Mouse (Mus musculus): ENCODE results near the gene Galnt5. TPM values are rescaled to one million over a fixed set of nuclear protein-coding genes. Genes with fewer than 3 reads are reported as not detected.
A peak's percentile ranks its signal among the peaks of the same experiment; 100 is the strongest.

Galnt5 gene
- polyA plus RNA-seq, 1 experiment from 2014 or later, result 0.06 TPM

- Histone ChIP-seq H3K4me3 (ENCODE audit: low read depth, low read length) (no peak overlapping the region), H3K9ac (ENCODE audit: low read length) (no peak overlapping the region), H3K4me2 (ENCODE audit: low read length) (no peak overlapping the region), H3K27me3 (replicated peaks; ENCODE audit: control insufficient read depth, insufficient read depth, low read length) (no peaks in the 10 kb centered on the region), H3K27ac (ENCODE audit: low read depth, low read length) (no peak overlapping the region), H3K9me3 (replicated peaks; ENCODE audit: control insufficient read depth, low read length) (no peaks in the 10 kb centered on the region), H3K36me3 (ENCODE audit: control insufficient read depth, insufficient read depth, low read length) (no peaks in the 10 kb centered on the region), H3K4me1 (ENCODE audit: control insufficient read depth, insufficient read depth, low read length) (no peaks in the 10 kb centered on the region)
- WGBS, result 16% methylated on average over 7 of the region's 7 CpGs
- ATAC-seq, result peak; percentile 83
- peak; percentile 94 for DNase-seq (ENCODE audit: low spot score)
Observed at GRCm38 (mm10) chr2:58029404-58029803, 31.7 kb downstream of the Galnt5 start.

GRCm38 (mm10) chr2:58031431-58031830 is 33.7 kb downstream of the Galnt5 start:
- Histone ChIP-seq H3K9ac (ENCODE audit: low read length) (no peak overlapping the region), H3K4me3 (ENCODE audit: low read depth, low read length) (no peak overlapping the region), H3K27ac (ENCODE audit: low read depth, low read length) (no peak overlapping the region), H3K4me2 (ENCODE audit: low read length) (no peak overlapping the region), H3K9me3 (replicated peaks; ENCODE audit: control insufficient read depth, low read length) (no peaks in the 10 kb centered on the region), H3K36me3 (ENCODE audit: control insufficient read depth, insufficient read depth, low read length) (no peaks in the 10 kb centered on the region), H3K27me3 (replicated peaks; ENCODE audit: control insufficient read depth, insufficient read depth, low read length) (no peaks in the 10 kb centered on the region), H3K4me1 (ENCODE audit: control insufficient read depth, insufficient read depth, low read length) (no peaks in the 10 kb centered on the region)
- DNase-seq (ENCODE audit: low spot score) (no peak), ATAC-seq (no peak)
- 88% methylated on average over 3 of the region's 3 CpGs for WGBS

DNA sequence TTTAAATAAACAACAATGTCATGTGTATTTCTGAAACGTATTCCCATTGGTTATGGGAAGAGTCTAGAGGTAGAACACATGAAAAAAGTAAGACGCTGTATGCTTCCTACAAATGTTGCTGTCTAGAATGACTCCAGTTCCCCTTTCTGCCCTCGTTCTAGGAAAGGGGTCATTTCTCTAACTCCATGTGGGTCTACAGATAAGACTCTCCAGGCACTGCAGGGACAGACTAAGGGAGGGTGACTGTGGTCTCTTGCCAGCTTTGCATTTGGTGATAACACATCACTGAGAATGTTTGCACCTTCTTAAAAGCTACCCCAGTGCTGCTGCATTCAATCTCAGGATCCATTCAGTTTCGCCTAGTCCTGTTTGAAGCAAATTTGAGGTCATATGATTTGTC is 38.0 kb downstream of the Galnt5 start:
- ATAC-seq, result no peak
- DNase-seq (ENCODE audit: low spot score), result no peak
- no peaks in the 10 kb centered on the region for H3K9me3 ChIP-seq (replicated peaks; ENCODE audit: control insufficient read depth, low read length)
- no peaks in the 10 kb centered on the region for H3K4me1 ChIP-seq (ENCODE audit: control insufficient read depth, insufficient read depth, low read length)
- H3K9ac ChIP-seq (ENCODE audit: low read length), result no peak overlapping the region
- 88% methylated on average over 4 of the region's 4 CpGs for WGBS
- H3K27ac ChIP-seq (ENCODE audit: low read depth, low read length), result no peak overlapping the region
- H3K36me3 ChIP-seq (ENCODE audit: control insufficient read depth, insufficient read depth, low read length), result no peaks in the 10 kb centered on the region
- H3K4me2 ChIP-seq (ENCODE audit: low read length), result no peak overlapping the region
- H3K27me3 ChIP-seq (replicated peaks; ENCODE audit: control insufficient read depth, insufficient read depth, low read length), result no peaks in the 10 kb centered on the region
- H3K4me3 ChIP-seq (ENCODE audit: low read depth, low read length), result no peak overlapping the region

- Histone ChIP-seq H3K4me2 (ENCODE audit: low read length) (no peak overlapping the region), H3K27ac (ENCODE audit: low read depth, low read length) (no peak overlapping the region), H3K9ac (ENCODE audit: low read length) (no peak overlapping the region), H3K36me3 (ENCODE audit: control insufficient read depth, insufficient read depth, low read length) (no peaks in the 10 kb centered on the region), H3K9me3 (replicated peaks; ENCODE audit: control insufficient read depth, low read length) (no peaks in the 10 kb centered on the region), H3K27me3 (replicated peaks; ENCODE audit: control insufficient read depth, insufficient read depth, low read length) (no peaks in the 10 kb centered on the region), H3K4me1 (ENCODE audit: control insufficient read depth, insufficient read depth, low read length) (no peaks in the 10 kb centered on the region), H3K4me3 (ENCODE audit: low read depth, low read length) (no peak overlapping the region)
- WGBS, result 98% methylated on average over 2 of the region's 2 CpGs
- no peak for ATAC-seq
- DNase-seq (ENCODE audit: low spot score), result no peak
Observed at GRCm38 (mm10) chr2:58036926-58037325, 39.2 kb downstream of the Galnt5 start.

DNA sequence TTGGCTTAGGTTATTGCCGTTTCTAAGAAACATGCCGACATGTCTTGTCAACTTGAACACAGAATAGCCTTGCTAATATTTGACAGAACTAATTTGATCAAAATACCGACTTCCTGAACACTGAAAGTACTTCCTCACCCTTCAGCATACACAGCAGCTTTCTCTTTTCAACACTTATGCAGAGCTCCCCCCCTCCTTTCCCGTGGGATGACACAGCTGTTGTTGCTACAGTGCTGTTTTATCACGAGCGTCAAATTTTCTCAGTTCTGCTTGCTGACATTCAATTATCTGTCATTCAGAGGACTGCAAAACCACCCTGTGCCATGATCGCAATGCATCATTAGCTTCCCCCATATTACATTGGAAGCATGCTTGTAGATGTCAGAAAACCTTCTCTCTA is 44.2 kb downstream of the Galnt5 start:
- peak; percentile 70 for DNase-seq (ENCODE audit: low spot score)
- no peak overlapping the region for H3K27ac ChIP-seq (ENCODE audit: low read depth, low read length)
- ATAC-seq, result peak; percentile 60; the same call in 1 of the 2 replicates
- no peak overlapping the region for H3K4me3 ChIP-seq (ENCODE audit: low read depth, low read length)
- H3K9ac ChIP-seq (ENCODE audit: low read length), result no peak overlapping the region
- no peak overlapping the region for H3K4me2 ChIP-seq (ENCODE audit: low read length)
- WGBS, result 67% methylated on average over 7 of the region's 7 CpGs
- no peaks in the 10 kb centered on the region for H3K4me1 ChIP-seq (ENCODE audit: control insufficient read depth, insufficient read depth, low read length)
- no peaks in the 10 kb centered on the region for H3K9me3 ChIP-seq (replicated peaks; ENCODE audit: control insufficient read depth, low read length)
- no peaks in the 10 kb centered on the region for H3K36me3 ChIP-seq (ENCODE audit: control insufficient read depth, insufficient read depth, low read length)
- no peaks in the 10 kb centered on the region for H3K27me3 ChIP-seq (replicated peaks; ENCODE audit: control insufficient read depth, insufficient read depth, low read length)

- Histone ChIP-seq H3K27me3 (replicated peaks; ENCODE audit: control insufficient read depth, insufficient read depth, low read length) (no peaks in the 10 kb centered on the region), H3K4me2 (ENCODE audit: low read length) (peak within 1 kb of the TSS; percentile 25), H3K36me3 (ENCODE audit: control insufficient read depth, insufficient read depth, low read length) (no peaks in the 10 kb centered on the region), H3K4me3 (ENCODE audit: low read depth, low read length) (no peak within 1 kb of the TSS), H3K27ac (ENCODE audit: low read depth, low read length) (no peak within 1 kb of the TSS), H3K4me1 (ENCODE audit: control insufficient read depth, insufficient read depth, low read length) (peaks cover 7% of the 10 kb centered on the region; the same call in 1 of the 2 replicates), H3K9me3 (replicated peaks; ENCODE audit: control insufficient read depth, low read length) (no peaks in the 10 kb centered on the region), H3K9ac (ENCODE audit: low read length) (no peak within 1 kb of the TSS)
- DNase-seq (ENCODE audit: low spot score) (peak; percentile 81), ATAC-seq (peak; percentile 86)
- 1% methylated on average over 7 of the region's 7 CpGs for WGBS
Observed at GRCm38 (mm10) chr2:58052821-58053581, 55.3 kb downstream of the Galnt5 start, which contains the start of gene Ermn. Ermn (minus strand) TSS chr2:58052864.

GRCm38 (mm10) chr2:58055383-58055782 is 57.7 kb downstream of the Galnt5 start:
- peak; percentile 71 for ATAC-seq
- Histone ChIP-seq H3K9me3 (replicated peaks; ENCODE audit: control insufficient read depth, low read length) (no peaks in the 10 kb centered on the region), H3K9ac (ENCODE audit: low read length) (no peak overlapping the region), H3K27ac (ENCODE audit: low read depth, low read length) (no peak overlapping the region), H3K4me3 (ENCODE audit: low read depth, low read length) (no peak overlapping the region), H3K27me3 (replicated peaks; ENCODE audit: control insufficient read depth, insufficient read depth, low read length) (no peaks in the 10 kb centered on the region), H3K4me2 (ENCODE audit: low read length) (no peak overlapping the region), H3K36me3 (ENCODE audit: control insufficient read depth, insufficient read depth, low read length) (no peaks in the 10 kb centered on the region), H3K4me1 (ENCODE audit: control insufficient read depth, insufficient read depth, low read length) (peaks cover 7% of the 10 kb centered on the region; the same call in 1 of the 2 replicates)
- peak; percentile 77 for DNase-seq (ENCODE audit: low spot score)

- no peak overlapping the region for H3K4me2 ChIP-seq (ENCODE audit: low read length)
- no peaks in the 10 kb centered on the region for H3K27me3 ChIP-seq (replicated peaks; ENCODE audit: control insufficient read depth, insufficient read depth, low read length)
- H3K36me3 ChIP-seq (ENCODE audit: control insufficient read depth, insufficient read depth, low read length), result no peaks in the 10 kb centered on the region
- H3K4me3 ChIP-seq (ENCODE audit: low read depth, low read length), result no peak overlapping the region
- no peak for DNase-seq (ENCODE audit: low spot score)
- no peak for ATAC-seq
- 74% methylated on average over 1 of the region's 1 CpGs for WGBS
- no peaks in the 10 kb centered on the region for H3K9me3 ChIP-seq (replicated peaks; ENCODE audit: control insufficient read depth, low read length)
- no peak overlapping the region for H3K27ac ChIP-seq (ENCODE audit: low read depth, low read length)
- no peak overlapping the region for H3K9ac ChIP-seq (ENCODE audit: low read length)
- no peaks in the 10 kb centered on the region for H3K4me1 ChIP-seq (ENCODE audit: control insufficient read depth, insufficient read depth, low read length)
Observed at GRCm38 (mm10) chr2:58079849-58080248, 82.2 kb downstream of the Galnt5 start.

DNA sequence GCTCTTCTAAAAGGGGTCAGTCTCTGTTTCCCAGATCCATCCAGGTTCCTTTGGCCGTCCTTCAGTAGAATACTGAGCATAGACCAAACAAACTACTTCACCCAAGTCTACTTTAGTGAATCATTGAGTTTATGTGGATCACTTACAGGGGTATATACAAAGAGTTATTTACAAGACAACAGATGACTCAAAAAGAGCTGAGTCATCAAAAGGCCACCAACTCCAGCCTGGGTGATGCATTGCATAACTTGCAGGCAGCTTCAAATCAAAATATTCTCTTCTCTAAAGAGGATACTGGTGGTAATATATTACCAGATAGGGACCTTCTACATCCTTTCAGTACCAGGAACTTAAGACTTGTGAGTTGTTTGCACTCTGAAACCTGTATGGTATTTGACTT is 88.7 kb downstream of the Galnt5 start:
- no peak overlapping the region for H3K9ac ChIP-seq (ENCODE audit: low read length)
- no peaks in the 10 kb centered on the region for H3K4me1 ChIP-seq (ENCODE audit: control insufficient read depth, insufficient read depth, low read length)
- H3K36me3 ChIP-seq (ENCODE audit: control insufficient read depth, insufficient read depth, low read length), result no peaks in the 10 kb centered on the region
- no peak overlapping the region for H3K27ac ChIP-seq (ENCODE audit: low read depth, low read length)
- no peak overlapping the region for H3K4me3 ChIP-seq (ENCODE audit: low read depth, low read length)
- DNase-seq (ENCODE audit: low spot score), result no peak
- no peaks in the 10 kb centered on the region for H3K9me3 ChIP-seq (replicated peaks; ENCODE audit: control insufficient read depth, low read length)
- no peak overlapping the region for H3K4me2 ChIP-seq (ENCODE audit: low read length)
- no peak for ATAC-seq
- WGBS, result 89% methylated on average over 1 of the region's 1 CpGs
- no peaks in the 10 kb centered on the region for H3K27me3 ChIP-seq (replicated peaks; ENCODE audit: control insufficient read depth, insufficient read depth, low read length)
